Mouse (Mus musculus): ENCODE measurements around the gene Hoxa9. TPM values are rescaled to one million over a fixed set of nuclear protein-coding genes. Genes with fewer than 3 reads are reported as not detected.

Gene Hoxa9
- polyA plus RNA-seq, 1 experiment from 2014 or later, result 3.0 TPM

DNA sequence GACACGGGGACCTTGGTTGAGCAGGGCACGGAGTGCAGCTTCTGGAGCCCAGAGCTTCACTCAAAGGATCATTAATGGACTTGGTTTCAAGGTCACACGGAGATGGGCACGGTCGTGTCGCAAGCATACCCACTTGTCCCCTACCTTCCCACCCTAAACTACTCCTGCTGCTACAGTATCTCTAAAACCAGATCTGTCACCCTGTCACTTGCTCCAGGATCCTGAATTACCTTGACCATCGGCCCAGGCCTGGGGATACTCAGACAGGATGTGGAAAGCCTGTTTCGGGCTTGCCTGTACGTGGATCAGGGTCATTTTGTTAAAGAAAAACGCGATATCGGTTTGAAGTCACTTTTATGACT is 21.2 kb downstream of the Hoxa9 start:
- 34% methylated on average over 12 of the region's 12 CpGs for WGBS
- Histone ChIP-seq H3K4me1 (replicated peaks; ENCODE audit: control insufficient read depth, insufficient read depth, low read length) (no peaks in the 10 kb centered on the region), H3K4me3 (ENCODE audit: low read depth, low read length) (0 out of 2 replicates have a peak overlapping the region, but pooled peaks have one; percentile 37), H3K27me3 (replicated peaks; ENCODE audit: control insufficient read depth, insufficient read depth, low read length) (peaks cover 91% of the 10 kb centered on the region), H3K27ac (ENCODE audit: low read depth, low read length) (no peak overlapping the region), H3K9ac (ENCODE audit: low read depth, low read length) (no peak overlapping the region), H3K4me2 (replicated peaks; ENCODE audit: low read depth) (peak overlapping the region; percentile 66), H3K36me3 (ENCODE audit: control insufficient read depth, insufficient read depth) (no peaks in the 10 kb centered on the region), H3K9me3 (ENCODE audit: control insufficient read depth) (no peaks in the 10 kb centered on the region)
- TF ChIP-seq CTCF (IDR thresholded peaks at IDR 0.05; ENCODE audit: low read depth), result no peak
- ATAC-seq, result no peak

DNA sequence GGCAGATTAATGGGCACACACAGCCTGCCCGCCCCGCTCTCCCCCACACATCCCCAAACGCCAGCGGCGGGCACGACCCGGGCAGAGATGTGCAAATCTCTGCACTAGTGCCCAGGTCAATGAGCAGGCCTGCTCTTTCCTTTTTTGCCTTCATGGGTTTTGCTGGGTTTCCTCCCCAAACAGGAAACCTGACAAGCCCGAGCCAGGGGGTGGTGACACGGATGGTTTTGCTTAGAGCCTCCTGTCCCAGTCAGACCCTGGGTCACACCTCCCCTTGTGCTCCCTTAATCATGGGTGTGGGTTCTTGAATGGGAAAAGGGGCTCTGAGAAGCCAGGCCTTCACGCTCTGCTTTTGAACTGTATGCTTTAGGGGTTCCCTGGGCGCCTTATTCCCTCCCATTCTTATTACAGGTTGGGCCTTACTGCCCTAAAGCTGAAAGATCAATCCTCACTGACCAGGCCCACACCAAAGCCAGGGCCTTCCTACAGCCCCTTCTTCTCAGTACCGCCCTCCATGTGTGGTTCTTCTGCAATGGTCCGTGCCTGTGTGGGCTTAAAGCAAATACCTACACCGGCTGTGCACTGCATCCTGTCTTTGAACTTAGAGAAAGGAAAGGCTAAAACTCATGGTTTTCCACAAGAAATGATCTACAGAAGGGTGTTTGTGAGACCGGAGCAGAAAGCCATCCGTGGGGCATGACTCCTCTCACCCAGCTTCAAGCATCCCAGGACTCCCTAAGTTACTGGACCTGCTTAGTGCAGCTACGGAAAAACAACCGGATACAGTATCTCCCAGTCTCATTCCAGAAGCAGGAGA is 21.8 kb downstream of the Hoxa9 start:
- no peaks in the 10 kb centered on the region for H3K9me3 ChIP-seq (ENCODE audit: control insufficient read depth)
- 34% methylated on average over 15 of the region's 18 CpGs for WGBS
- TF ChIP-seq CTCF (IDR thresholded peaks at IDR 0.05; ENCODE audit: low read depth), result no peak
- H3K27ac ChIP-seq (ENCODE audit: low read depth, low read length), result no peak overlapping the region
- H3K9ac ChIP-seq (ENCODE audit: low read depth, low read length), result peak overlapping the region; percentile 46
- H3K4me1 ChIP-seq (replicated peaks; ENCODE audit: control insufficient read depth, insufficient read depth, low read length), result no peaks in the 10 kb centered on the region
- H3K27me3 ChIP-seq (replicated peaks; ENCODE audit: control insufficient read depth, insufficient read depth, low read length), result peaks cover 90% of the 10 kb centered on the region
- H3K4me2 ChIP-seq (replicated peaks; ENCODE audit: low read depth), result peak overlapping the region; percentile 66
- peak overlapping the region; percentile 37 for H3K4me3 ChIP-seq (ENCODE audit: low read depth, low read length)
- no peaks in the 10 kb centered on the region for H3K36me3 ChIP-seq (ENCODE audit: control insufficient read depth, insufficient read depth)
- ATAC-seq, result no peak

DNA sequence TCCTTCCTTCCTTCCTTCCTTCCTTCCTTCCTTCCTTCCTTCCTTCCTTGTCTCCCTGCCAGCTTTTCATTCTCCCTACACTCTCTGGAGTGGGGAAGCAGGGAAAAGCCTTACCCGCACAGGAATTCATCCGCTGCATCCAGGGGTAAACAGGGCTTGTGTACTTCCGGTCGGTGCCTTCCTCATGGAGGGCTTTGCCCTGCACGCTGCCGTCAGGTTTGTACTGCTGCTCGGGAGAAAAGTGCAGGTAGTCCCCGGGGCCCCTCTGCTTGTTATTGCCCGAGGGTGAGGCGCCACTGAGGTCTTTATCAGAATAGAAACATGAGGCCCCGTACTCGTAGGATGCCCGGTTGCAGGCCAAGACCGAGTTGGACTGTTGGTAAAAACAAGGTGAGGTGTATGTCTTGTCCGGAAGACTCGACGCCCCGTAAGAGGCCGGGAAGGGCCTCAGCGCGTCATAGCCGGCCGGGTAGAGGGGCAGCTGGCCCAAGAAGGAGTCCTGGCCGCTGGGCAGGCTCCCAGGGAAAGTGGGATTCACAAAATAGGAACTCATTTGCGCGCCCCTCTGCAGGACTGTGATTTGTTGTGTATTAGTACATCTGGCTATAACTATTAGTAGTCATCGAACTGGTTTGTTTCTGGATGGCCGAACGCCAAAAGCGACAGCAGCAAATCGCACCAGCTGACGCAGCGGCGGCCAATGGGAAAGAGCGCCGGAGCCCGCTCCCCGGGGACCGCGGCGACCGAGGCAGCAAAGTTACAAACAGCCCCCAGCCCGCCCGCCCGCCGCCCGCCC is 22.6 kb downstream of the Hoxa9 start, which contains the start of gene Hoxa6:
TSS of gene Hoxa6 (minus strand) at position 651 of the 796 bp plus-strand sequence.
- Histone ChIP-seq H3K4me2 (replicated peaks; ENCODE audit: low read depth) (peak within 1 kb of the TSS; percentile 66), H3K27ac (ENCODE audit: low read depth, low read length) (peak within 1 kb of the TSS; percentile 35; the same call in 1 of the 2 replicates), H3K27me3 (replicated peaks; ENCODE audit: control insufficient read depth, insufficient read depth, low read length) (peaks cover 88% of the 10 kb centered on the region), H3K9ac (ENCODE audit: low read depth, low read length) (peak within 1 kb of the TSS; percentile 46), H3K9me3 (ENCODE audit: control insufficient read depth) (no peaks in the 10 kb centered on the region), H3K4me1 (replicated peaks; ENCODE audit: control insufficient read depth, insufficient read depth, low read length) (no peaks in the 10 kb centered on the region), H3K36me3 (ENCODE audit: control insufficient read depth, insufficient read depth) (no peaks in the 10 kb centered on the region), H3K4me3 (ENCODE audit: low read depth, low read length) (peak within 1 kb of the TSS; percentile 37)
- no peak for TF ChIP-seq CTCF (IDR thresholded peaks at IDR 0.05; ENCODE audit: low read depth)
- ATAC-seq, result no peak
- 8% methylated on average over 47 of the region's 47 CpGs for WGBS

DNA sequence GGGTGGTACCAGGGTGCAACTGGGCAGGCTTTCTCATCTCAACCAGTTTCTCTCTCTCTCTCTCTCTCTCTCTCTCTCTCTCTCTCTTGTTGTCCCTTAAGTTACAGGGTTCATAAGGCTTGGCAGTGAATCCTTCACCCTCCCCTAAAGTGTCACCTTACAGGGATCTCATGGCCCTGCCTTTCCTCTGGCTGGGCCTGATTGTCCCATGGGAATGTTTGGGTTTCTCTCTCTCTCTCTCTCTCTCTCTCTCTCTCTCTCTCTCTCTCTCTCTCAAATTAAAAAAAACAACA is 23.3 kb downstream of the Hoxa9 start:
- peaks cover 81% of the 10 kb centered on the region for H3K27me3 ChIP-seq (replicated peaks; ENCODE audit: control insufficient read depth, insufficient read depth, low read length)
- no peak overlapping the region for H3K27ac ChIP-seq (ENCODE audit: low read depth, low read length)
- no peak overlapping the region for H3K4me3 ChIP-seq (ENCODE audit: low read depth, low read length)

DNA sequence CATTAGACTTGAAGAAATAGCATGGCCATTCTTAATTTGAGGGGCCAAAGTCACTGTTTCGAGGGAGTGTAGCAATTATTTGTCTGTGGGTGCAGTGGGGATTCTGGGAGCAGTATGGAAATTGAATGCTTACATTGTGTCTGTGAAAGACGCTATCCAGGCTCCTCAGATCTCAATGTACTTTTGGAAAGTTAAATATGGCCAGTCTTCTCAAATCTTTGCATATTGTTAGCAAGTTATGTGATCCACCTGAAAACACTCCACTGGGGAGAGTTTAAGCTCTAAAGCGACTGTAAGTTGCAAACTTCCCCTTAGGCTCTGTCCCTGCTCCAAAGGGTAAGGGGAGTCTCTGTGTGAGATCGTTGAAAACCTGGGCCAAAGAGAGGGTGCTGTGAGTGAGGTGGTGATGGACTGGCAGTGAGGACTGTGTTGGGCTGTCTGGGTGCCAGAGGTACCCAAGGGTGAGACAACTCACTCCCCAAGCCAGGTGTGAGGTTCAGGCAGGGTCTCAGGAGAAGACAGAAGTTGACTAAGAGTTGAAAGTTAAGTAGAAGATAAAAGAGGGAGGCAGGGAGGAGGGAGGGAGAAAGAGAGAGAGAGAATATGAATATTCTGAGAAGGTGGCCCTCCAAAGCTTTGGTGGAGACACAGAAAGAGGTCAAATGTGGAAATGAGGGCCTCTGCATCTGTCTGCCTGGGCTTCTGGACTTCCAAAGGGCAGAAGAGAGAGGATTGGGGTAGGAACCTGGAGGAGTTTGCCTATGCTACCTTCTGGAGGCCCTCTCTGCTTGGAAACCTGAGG is 23.8 kb downstream of the Hoxa9 start:
- H3K9ac ChIP-seq (ENCODE audit: low read depth, low read length), result no peak overlapping the region
- TF ChIP-seq CTCF (IDR thresholded peaks at IDR 0.05; ENCODE audit: low read depth), result no peak
- WGBS, result 24% methylated on average over 4 of the region's 4 CpGs
- no peaks in the 10 kb centered on the region for H3K9me3 ChIP-seq (ENCODE audit: control insufficient read depth)
- H3K27me3 ChIP-seq (replicated peaks; ENCODE audit: control insufficient read depth, insufficient read depth, low read length), result peaks cover 80% of the 10 kb centered on the region
- 0 out of 2 replicates have a peak overlapping the region, but pooled peaks have one; percentile 4 for H3K4me2 ChIP-seq (replicated peaks; ENCODE audit: low read depth)
- H3K36me3 ChIP-seq (ENCODE audit: control insufficient read depth, insufficient read depth), result no peaks in the 10 kb centered on the region
- H3K4me3 ChIP-seq (ENCODE audit: low read depth, low read length), result no peak overlapping the region
- no peak overlapping the region for H3K27ac ChIP-seq (ENCODE audit: low read depth, low read length)
- H3K4me1 ChIP-seq (replicated peaks; ENCODE audit: control insufficient read depth, insufficient read depth, low read length), result no peaks in the 10 kb centered on the region
- ATAC-seq, result no peak

More for the DNA sequence above, 23.3 kb downstream of the Hoxa9 start:
- no peaks in the 10 kb centered on the region for H3K36me3 ChIP-seq (ENCODE audit: control insufficient read depth, insufficient read depth)
- no peak for ATAC-seq
- no peak overlapping the region for H3K4me2 ChIP-seq (replicated peaks; ENCODE audit: low read depth)
- H3K9me3 ChIP-seq (ENCODE audit: control insufficient read depth), result no peaks in the 10 kb centered on the region
- no peak overlapping the region for H3K9ac ChIP-seq (ENCODE audit: low read depth, low read length)
- TF ChIP-seq CTCF (IDR thresholded peaks at IDR 0.05; ENCODE audit: low read depth), result no peak
- H3K4me1 ChIP-seq (replicated peaks; ENCODE audit: control insufficient read depth, insufficient read depth, low read length), result no peaks in the 10 kb centered on the region

Data from intestine, postnatal 0 days (tissue).